Mouse (Mus musculus) midbrain, embryonic 10.5 days (tissue): ENCODE data around the gene Pld4. TPM values are rescaled to one million over a fixed set of nuclear protein-coding genes. Genes with fewer than 3 reads are reported as not detected.

ENCODE experiments used
- DNase-seq: peaks from one replicate; pipeline ENCODE4 v3.0.0-alpha.2; 2017; ENCODE audit warnings: low spot score
- H3K27ac ChIP-seq: fragments of 300-500 bp; sonication (generic); replicated peaks from 2 replicates; pipeline ENCODE4 v1.5.1; 2016; ENCODE audit warnings: mild to moderate bottlenecking
- H3K27me3 ChIP-seq: fragments of 300-500 bp; sonication (generic); 2 replicates; pipeline ENCODE4 v1.6.1; 2016; ENCODE audit warnings: low read depth, mild to moderate bottlenecking; ENCODE audit not compliant: poor library complexity, severe bottlenecking
- H3K36me3 ChIP-seq: fragments of 300-500 bp; sonication (generic); 2 replicates; pipeline ENCODE4 v1.6.1; 2016; ENCODE audit warnings: mild to moderate bottlenecking, moderate library complexity
- H3K4me1 ChIP-seq: fragments of 300-500 bp; sonication (generic); 2 replicates; pipeline ENCODE4 v1.6.1; 2016
- H3K4me3 ChIP-seq: fragments of 300-500 bp; sonication (generic); 2 replicates; pipeline ENCODE4 v1.5.1; 2016; ENCODE audit warnings: mild to moderate bottlenecking, moderate library complexity
- H3K9me3 ChIP-seq: fragments of 300-500 bp; sonication (generic); replicated peaks from 2 replicates; pipeline ENCODE4 v1.6.1; 2016; ENCODE audit warnings: mild to moderate bottlenecking
- WGBS: fragments of 180-500 bp; shearing (Covaris S2); methylation state at CpG from one replicate; pipeline ENCODE4 v1.1.7; 2016; 5-methylcytosine and 5-hydroxymethylcytosine counted together
- polyA plus RNA-seq: library from polyadenylated mRNA; unstranded; fragments of >200 nt; fragmentation: Nextera tagmentation; extraction: Ambion mirVana; gene quantifications from 2 replicates; pipeline ENCODE4 v1.2.1, GENCODE M21; 2016

The Pld4 gene
- polyA plus RNA-seq, 1 experiment from 2014 or later = 3.7 TPM

- Histone ChIP-seq H3K9me3 (no peaks in the 10 kb centered on the region), H3K27me3 (peaks cover 6% of the 10 kb centered on the region; the same call in 1 of the 2 replicates), H3K27ac (no peak overlapping the region), H3K4me1 (peaks cover 4% of the 10 kb centered on the region; the same call in 1 of the 2 replicates), H3K36me3 (0 out of 2 replicates have a peak, but pooled peaks cover 7% of the 10 kb centered on the region), H3K4me3 (no peak overlapping the region)
- 87% methylated on average over 14 of the region's 14 CpGs for WGBS
- no peak for DNase-seq
Observed at GRCm38 (mm10) chr12:112730808-112731207, 29.6 kb upstream of the Pld4 start.

DNA sequence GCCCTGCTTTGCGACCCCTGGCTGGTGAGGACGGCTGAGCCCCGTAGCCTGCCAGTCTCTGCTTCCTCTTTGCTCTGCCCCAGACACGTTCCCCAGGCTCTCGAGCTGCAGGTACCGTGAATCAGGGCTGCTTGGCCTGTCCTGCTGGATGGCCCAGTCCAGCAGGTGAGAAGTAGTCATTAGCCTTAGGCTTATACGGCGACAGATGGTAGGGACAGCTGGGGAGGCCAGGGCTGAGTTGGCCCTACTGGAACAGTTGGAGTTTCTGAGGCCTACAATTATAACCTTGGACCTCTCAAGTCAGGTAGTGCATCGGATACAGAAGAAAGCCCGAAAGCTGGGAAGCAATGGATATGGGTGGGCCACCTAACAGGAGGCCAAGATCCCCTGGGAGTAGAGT is 27.9 kb upstream of the Pld4 start:
- Histone ChIP-seq H3K27me3 (no peaks in the 10 kb centered on the region), H3K4me1 (peaks cover 9% of the 10 kb centered on the region; the same call in 1 of the 2 replicates), H3K36me3 (peaks cover 10% of the 10 kb centered on the region; the same call in 1 of the 2 replicates), H3K27ac (no peak overlapping the region), H3K4me3 (no peak overlapping the region), H3K9me3 (no peaks in the 10 kb centered on the region)
- WGBS = 91% methylated on average over 10 of the region's 10 CpGs
- no peak for DNase-seq

- no peaks in the 10 kb centered on the region for H3K9me3 ChIP-seq
- peaks cover 9% of the 10 kb centered on the region; the same call in 1 of the 2 replicates for H3K4me1 ChIP-seq
- no peak overlapping the region for H3K4me3 ChIP-seq
- DNase-seq = no peak
- H3K27ac ChIP-seq = no peak overlapping the region
- WGBS = 85% methylated on average over 2 of the region's 2 CpGs
- peaks cover 25% of the 10 kb centered on the region for H3K36me3 ChIP-seq
- no peaks in the 10 kb centered on the region for H3K27me3 ChIP-seq
Observed at GRCm38 (mm10) chr12:112734108-112734820, 26.2 kb upstream of the Pld4 start.

GRCm38 (mm10) chr12:112734881-112735655 is 25.4 kb upstream of the Pld4 start:
- no peak overlapping the region for H3K27ac ChIP-seq
- H3K9me3 ChIP-seq = no peaks in the 10 kb centered on the region
- H3K27me3 ChIP-seq = no peaks in the 10 kb centered on the region
- H3K4me3 ChIP-seq = no peak overlapping the region
- WGBS = 84% methylated on average over 19 of the region's 19 CpGs
- H3K36me3 ChIP-seq = peaks cover 28% of the 10 kb centered on the region
- peaks cover 9% of the 10 kb centered on the region; the same call in 1 of the 2 replicates for H3K4me1 ChIP-seq
- no peak for DNase-seq

- no peaks in the 10 kb centered on the region for H3K27me3 ChIP-seq
- peaks cover 9% of the 10 kb centered on the region; the same call in 1 of the 2 replicates for H3K4me1 ChIP-seq
- H3K4me3 ChIP-seq = no peak overlapping the region
- no peaks in the 10 kb centered on the region for H3K9me3 ChIP-seq
- DNase-seq = no peak
- H3K27ac ChIP-seq = peak overlapping the region; percentile 65
- 88% methylated on average over 29 of the region's 29 CpGs for WGBS
- peaks cover 28% of the 10 kb centered on the region for H3K36me3 ChIP-seq
Observed at GRCm38 (mm10) chr12:112735896-112736635, 24.4 kb upstream of the Pld4 start.

DNA sequence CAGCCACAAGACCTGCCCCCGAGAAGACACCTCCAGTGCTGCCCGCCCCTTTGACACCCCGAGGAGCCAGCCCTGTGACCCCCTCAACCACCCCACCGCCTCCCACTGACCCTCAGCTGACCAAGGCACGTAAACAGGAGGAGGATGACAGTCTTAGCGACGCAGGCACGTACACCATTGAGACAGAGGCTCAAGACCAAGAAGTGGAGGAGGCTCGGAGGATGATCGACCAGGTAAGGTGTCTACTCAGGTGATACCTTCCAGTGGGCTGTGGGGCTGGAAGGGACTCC is 23.9 kb upstream of the Pld4 start:
- DNase-seq = no peak
- Histone ChIP-seq H3K4me1 (peaks cover 9% of the 10 kb centered on the region; the same call in 1 of the 2 replicates), H3K27ac (peak overlapping the region; percentile 65), H3K4me3 (no peak overlapping the region), H3K36me3 (peaks cover 28% of the 10 kb centered on the region), H3K9me3 (no peaks in the 10 kb centered on the region), H3K27me3 (no peaks in the 10 kb centered on the region)
- 94% methylated on average over 10 of the region's 10 CpGs for WGBS

DNA sequence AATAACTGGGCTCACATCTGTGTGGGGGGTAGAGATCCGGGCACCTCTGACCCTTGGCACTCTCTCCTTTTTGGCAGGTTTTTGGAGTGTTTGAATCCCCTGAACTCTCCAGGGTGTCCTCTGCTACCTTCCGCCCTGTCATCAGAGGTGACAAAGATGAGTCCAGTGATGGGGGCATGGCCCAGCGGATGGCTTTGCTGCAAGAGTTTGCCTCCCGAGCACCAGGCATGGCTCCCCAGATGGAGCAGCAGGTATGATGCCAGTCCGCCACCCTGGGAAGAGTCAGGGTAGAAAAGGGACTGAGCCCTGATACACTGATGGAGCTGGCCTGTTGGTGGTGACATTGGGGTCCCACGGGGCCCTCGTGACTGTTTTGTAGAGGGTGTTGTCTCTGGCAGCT is 23.4 kb upstream of the Pld4 start:
- peaks cover 28% of the 10 kb centered on the region for H3K36me3 ChIP-seq
- 88% methylated on average over 7 of the region's 7 CpGs for WGBS
- H3K4me3 ChIP-seq = no peak overlapping the region
- H3K27ac ChIP-seq = no peak overlapping the region
- peaks cover 9% of the 10 kb centered on the region; the same call in 1 of the 2 replicates for H3K4me1 ChIP-seq
- DNase-seq = no peak
- H3K9me3 ChIP-seq = no peaks in the 10 kb centered on the region
- H3K27me3 ChIP-seq = no peaks in the 10 kb centered on the region

- Histone ChIP-seq H3K4me3 (no peak overlapping the region), H3K36me3 (peaks cover 28% of the 10 kb centered on the region), H3K4me1 (peaks cover 11% of the 10 kb centered on the region), H3K27ac (no peak overlapping the region), H3K9me3 (no peaks in the 10 kb centered on the region), H3K27me3 (no peaks in the 10 kb centered on the region)
- 94% methylated on average over 14 of the region's 14 CpGs for WGBS
- no peak for DNase-seq
Observed at GRCm38 (mm10) chr12:112737761-112738160, 22.7 kb upstream of the Pld4 start.

DNA sequence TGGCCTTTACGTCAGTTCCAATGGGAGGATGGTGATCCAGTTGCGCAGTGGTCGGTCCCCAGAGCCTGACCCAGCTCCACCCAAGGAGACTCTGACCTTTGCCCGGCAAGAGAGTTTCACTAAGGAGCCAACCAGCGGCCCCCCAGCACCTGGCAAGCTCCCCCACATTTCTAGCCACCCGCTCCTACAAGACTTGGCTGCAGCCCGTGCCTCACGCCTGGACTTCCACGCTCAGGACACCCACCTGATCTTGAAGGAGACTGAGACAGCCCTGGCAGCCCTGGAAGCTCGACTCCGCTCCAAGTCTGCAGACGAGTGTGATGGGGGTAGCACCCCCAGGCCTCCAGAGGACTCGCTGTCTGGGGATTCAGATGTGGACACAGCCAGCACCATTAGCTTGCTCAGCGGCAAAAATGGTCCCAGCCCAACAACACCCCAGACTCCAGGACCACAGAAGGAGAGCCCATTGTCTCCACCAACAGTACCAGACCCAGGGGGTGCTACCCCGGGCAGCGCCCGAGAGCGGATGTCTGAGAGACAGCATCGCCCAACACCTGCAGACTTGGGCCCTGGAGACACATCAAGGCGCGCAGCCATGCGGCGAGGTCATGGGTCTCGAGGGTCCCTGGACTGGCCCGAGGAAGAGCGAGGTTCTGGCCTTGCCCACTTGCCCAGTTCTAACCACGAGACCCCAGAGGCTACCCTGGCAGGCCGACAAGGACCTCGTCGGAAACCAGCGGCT is 22.0 kb upstream of the Pld4 start:
- Histone ChIP-seq H3K9me3 (no peaks in the 10 kb centered on the region), H3K4me3 (no peak overlapping the region), H3K27me3 (no peaks in the 10 kb centered on the region), H3K4me1 (peaks cover 18% of the 10 kb centered on the region), H3K27ac (0 out of 2 replicates have a peak overlapping the region, but pooled peaks have one; percentile 13), H3K36me3 (peaks cover 28% of the 10 kb centered on the region)
- no peak for DNase-seq
- WGBS = 92% methylated on average over 31 of the region's 31 CpGs

DNA sequence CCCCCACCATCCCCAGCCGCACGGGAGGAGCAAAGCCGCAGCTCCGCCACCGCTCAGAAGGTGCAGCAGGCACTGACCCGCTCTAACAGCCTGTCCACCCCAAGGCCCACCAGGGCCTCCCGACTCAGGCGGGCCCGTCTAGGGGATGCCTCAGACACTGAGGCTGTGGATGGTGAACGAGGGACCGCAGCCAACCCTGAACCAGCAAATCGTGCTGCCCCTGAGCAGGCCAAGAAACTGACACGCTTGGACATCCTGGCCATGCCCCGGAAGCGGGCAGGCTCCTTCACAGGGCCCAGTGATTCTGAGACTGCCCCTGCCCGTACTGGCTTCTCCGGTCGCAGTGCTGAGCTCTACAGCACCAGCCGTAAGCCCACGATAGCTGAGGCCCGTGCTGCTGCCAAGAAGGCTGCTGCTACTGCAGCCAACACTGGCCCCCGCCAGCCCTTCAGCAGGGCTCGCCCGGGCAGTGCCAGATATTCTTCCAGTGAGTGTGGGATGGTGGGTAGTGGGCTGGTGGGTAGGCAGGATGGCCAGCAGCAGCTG is 21.4 kb upstream of the Pld4 start:
- peaks cover 28% of the 10 kb centered on the region for H3K36me3 ChIP-seq
- no peaks in the 10 kb centered on the region for H3K9me3 ChIP-seq
- H3K4me1 ChIP-seq = peaks cover 20% of the 10 kb centered on the region
- H3K27me3 ChIP-seq = no peaks in the 10 kb centered on the region
- no peak for DNase-seq
- 0 out of 2 replicates have a peak overlapping the region, but pooled peaks have one; percentile 13 for H3K27ac ChIP-seq
- whole genome bisulfite sequencing = 93% methylated on average over 24 of the region's 24 CpGs
- no peak overlapping the region for H3K4me3 ChIP-seq

GRCm38 (mm10) chr12:112742768-112743167 is 17.7 kb upstream of the Pld4 start:
- Histone ChIP-seq H3K27ac (peak overlapping the region; percentile 75), H3K9me3 (no peaks in the 10 kb centered on the region), H3K36me3 (peaks cover 17% of the 10 kb centered on the region), H3K27me3 (no peaks in the 10 kb centered on the region), H3K4me3 (no peak overlapping the region), H3K4me1 (peaks cover 31% of the 10 kb centered on the region)
- no peak for DNase-seq
- WGBS = 71% methylated on average over 6 of the region's 6 CpGs
